Mouse (Mus musculus) right cerebral cortex, postnatal 14 days (tissue): ENCODE data around the gene Rtp4.
A peak's percentile ranks its signal among the peaks of the same experiment; 100 is the strongest.

Experiments
- DNase-seq: peaks from one replicate; pipeline ENCODE4 v3.0.0; 2022

The Rtp4 gene

GRCm38 (mm10) chr16:23591119-23592105, 71.3 kb downstream of the Rtp4 start:
- DNase-seq, result no peak

- DNase-seq, result no peak
Measured at GRCm38 (mm10) chr16:23592501-23592900, 72.4 kb downstream of the Rtp4 start.

DNA sequence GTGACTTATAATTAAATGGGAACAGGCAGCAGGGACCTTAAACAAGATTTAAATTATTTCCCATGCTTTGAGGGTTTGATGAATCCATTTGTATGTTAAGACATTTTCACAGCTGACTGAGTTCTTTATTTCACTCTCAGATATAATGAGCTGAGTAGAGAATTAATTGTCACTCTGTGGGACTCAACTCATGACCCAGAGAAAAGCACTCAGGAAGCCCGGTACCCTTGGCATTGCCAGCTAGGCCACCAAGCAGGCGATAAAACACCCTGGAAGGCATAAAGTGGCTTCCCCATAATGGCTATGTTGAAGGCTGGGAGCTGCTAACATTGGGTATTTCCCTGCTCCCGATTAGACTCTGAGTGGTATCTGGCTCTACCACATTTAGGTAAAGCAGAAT, 76.6 kb downstream of the Rtp4 start:
- no peak for DNase-seq

- DNase-seq, result no peak
Measured at GRCm38 (mm10) chr16:23597968-23598367, 77.9 kb downstream of the Rtp4 start.

GRCm38 (mm10) chr16:23606220-23606619, 86.1 kb downstream of the Rtp4 start:
- DNase-seq, result no peak

DNA sequence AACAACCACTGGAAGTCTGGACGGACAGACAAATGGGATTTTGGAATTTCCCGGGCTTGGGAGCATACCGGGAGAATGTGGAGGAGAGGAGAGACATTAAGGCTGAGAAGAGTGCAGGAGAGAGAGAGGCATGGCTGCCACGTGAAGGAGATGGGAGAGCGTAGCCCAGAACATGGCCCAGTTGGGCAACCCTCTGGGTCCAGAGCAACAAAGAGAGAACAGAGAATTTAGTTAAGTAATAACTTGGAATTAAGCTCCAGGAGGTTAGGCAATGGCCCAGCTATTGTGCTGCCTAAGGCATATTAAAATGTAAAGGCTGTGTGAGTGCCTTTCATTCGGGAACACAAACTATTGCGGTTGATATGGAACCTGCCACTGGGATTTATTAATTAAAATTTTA, 86.6 kb downstream of the Rtp4 start:
- DNase-seq, result no peak

GRCm38 (mm10) chr16:23607911-23608410, 87.9 kb downstream of the Rtp4 start:
- no peak for DNase-seq

- DNase-seq, result peak; percentile 7
Measured at GRCm38 (mm10) chr16:23609748-23610185, 89.7 kb downstream of the Rtp4 start.

- no peak for DNase-seq
Measured at GRCm38 (mm10) chr16:23624205-23624604, 104.1 kb downstream of the Rtp4 start.

DNA sequence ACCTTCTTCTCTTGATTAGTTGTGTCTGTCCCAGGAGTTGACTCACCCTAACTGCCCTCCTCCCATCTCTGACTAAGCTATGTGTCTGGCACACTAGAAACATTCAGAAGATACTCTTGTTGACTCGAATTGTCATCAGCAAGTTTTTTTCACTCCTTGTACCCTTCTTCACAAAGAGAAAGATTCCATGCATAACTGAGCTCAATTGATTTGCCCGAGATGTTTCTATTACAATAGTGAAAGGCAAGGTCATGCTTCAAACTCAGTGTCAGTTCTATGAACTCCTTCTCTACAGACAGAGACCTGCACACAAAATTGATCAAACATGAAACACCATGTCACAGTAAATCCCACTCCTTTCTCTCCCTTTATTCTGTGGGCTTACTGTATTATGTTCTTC, 111.4 kb downstream of the Rtp4 start:
- DNase-seq, result no peak

GRCm38 (mm10) chr16:23632681-23633080, 112.6 kb downstream of the Rtp4 start:
- DNase-seq, result no peak

DNA sequence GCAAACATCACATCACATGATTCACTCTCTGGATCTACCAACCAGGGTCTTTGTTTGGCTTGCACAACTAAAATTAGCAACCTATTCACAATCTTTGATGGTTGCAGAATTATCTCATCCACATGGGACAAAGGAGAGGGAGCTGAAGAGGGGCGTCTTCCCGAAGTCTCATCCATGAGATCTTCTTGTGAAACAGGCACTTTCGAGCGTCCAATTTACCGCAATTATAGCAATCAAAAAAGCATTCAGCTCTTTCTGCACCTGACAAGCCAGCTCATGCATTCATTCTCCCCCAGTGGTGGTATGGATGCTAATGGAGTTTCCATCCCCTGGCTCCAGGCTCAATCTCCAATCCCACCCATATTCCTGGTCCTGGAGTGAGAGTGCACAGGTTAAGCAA, 132.9 kb downstream of the Rtp4 start:
- DNase-seq, result no peak

- DNase-seq, result no peak
Measured at GRCm38 (mm10) chr16:23653479-23653878, 133.4 kb downstream of the Rtp4 start.

DNA sequence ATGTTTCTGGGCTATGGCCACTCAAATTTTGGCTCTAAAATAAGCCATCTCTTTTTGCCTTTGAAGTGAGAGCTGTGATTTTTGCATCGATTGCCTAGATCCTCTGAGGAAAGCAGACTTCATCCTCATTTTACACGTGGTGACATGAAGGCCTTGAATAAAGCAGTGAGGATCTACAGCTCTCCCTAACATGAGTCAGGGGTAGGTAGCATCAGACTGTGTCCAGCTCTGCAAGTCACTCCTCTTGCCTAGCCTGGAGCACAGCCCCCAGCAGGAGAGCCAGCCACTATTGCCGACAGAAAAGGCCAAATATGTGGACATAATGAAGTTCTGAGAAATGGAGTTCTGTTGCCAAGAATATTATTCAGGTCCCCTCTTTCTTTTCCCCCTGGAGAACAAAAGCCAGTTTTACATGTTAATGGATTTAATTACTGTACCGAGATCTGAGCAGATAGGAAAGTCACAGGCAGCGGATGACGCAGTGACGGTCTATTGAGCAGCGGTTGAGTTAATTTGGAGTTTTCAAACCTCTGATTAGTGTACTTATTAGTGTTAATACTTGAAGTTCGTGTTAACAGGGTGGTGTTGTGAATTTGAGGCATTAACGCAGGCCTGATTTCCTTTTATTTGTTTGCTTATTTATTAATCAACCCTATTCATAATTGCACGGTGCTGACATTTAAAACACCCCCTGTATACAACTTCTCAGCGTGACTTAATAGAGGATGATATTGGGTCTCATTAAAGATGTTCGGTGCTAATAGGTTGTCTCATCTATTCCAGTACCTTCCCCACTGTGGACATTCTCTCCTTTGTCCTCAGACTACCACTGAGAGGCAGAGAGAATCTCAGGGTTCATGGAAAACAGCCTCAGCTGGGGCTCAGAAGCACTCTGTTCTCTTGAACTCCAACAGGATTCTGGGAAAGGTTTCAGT, 139.8 kb downstream of the Rtp4 start:
- no peak for DNase-seq
